Mouse (Mus musculus) midbrain, embryonic 11.5 days (tissue): Measurements from ENCODE around the gene Nav2. TPM values are rescaled to one million over a fixed set of nuclear protein-coding genes. Genes with fewer than 3 reads are reported as not detected.

Experiments
- ATAC-seq: fragments of 200-750 bp; cut with Nextera tagmentation; 2 replicates; pipeline ENCODE4 v1.8.0; 2017; ENCODE audit warnings: moderate TSS enrichment, moderate library complexity; ENCODE audit not compliant: low FRiP score
- DNase-seq: peaks from one replicate; pipeline ENCODE4 v3.0.0; 2015; ENCODE audit warnings: low spot score; ENCODE audit errors: missing footprints
- H3K27ac ChIP-seq: fragments of 300-500 bp; sonication (generic); 2 replicates; pipeline ENCODE4 v1.5.1; 2014; ENCODE audit warnings: low read depth, low read length
- H3K27me3 ChIP-seq: fragments of 300-500 bp; sonication (generic); 2 replicates; pipeline ENCODE4 v1.6.1; 2014; ENCODE audit warnings: mild to moderate bottlenecking, low read length, moderate library complexity, mixed read lengths; ENCODE audit not compliant: control insufficient read depth, insufficient read depth
- H3K36me3 ChIP-seq: fragments of 300-500 bp; sonication (generic); 2 replicates; pipeline ENCODE4 v1.6.1; 2014; ENCODE audit warnings: mild to moderate bottlenecking, low read length, moderate library complexity, mixed read lengths; ENCODE audit not compliant: control insufficient read depth, insufficient read depth
- H3K4me1 ChIP-seq: fragments of 300-500 bp; sonication (generic); 2 replicates; pipeline ENCODE4 v1.6.1; 2014; ENCODE audit warnings: low read length; ENCODE audit not compliant: control insufficient read depth, insufficient read depth
- H3K4me2 ChIP-seq: fragments of 300-500 bp; sonication (generic); 2 replicates; pipeline ENCODE4 v1.6.1; 2014; ENCODE audit warnings: mild to moderate bottlenecking, moderate library complexity
- H3K4me3 ChIP-seq: fragments of 300-500 bp; sonication (generic); 2 replicates; pipeline ENCODE4 v1.5.1; 2014; ENCODE audit warnings: low read depth, low read length
- H3K9ac ChIP-seq: fragments of 300-500 bp; sonication (generic); 2 replicates; pipeline ENCODE4 v1.6.1; 2014; ENCODE audit warnings: low read length
- H3K9me3 ChIP-seq: fragments of 300-500 bp; sonication (generic); 2 replicates; pipeline ENCODE4 v1.6.1; 2016; ENCODE audit warnings: low read length; ENCODE audit not compliant: control insufficient read depth
- WGBS: fragments of 180-500 bp; shearing (Covaris S2); extraction: QIAGEN DNeasy Blood & Tissue Kit; methylation state at CpG from one replicate; pipeline ENCODE4 v1.1.7; 2014; 5-methylcytosine and 5-hydroxymethylcytosine counted together
- polyA plus RNA-seq: library from polyadenylated mRNA; unstranded; fragments of >200 nt; fragmentation: Nextera tagmentation; extraction: Ambion mirVana; gene quantifications from 2 replicates; pipeline ENCODE4 v1.2.1, GENCODE M21; 2014

The Nav2 gene
- polyA plus RNA-seq, 1 experiment from 2014 or later = 15.9 TPM

DNA sequence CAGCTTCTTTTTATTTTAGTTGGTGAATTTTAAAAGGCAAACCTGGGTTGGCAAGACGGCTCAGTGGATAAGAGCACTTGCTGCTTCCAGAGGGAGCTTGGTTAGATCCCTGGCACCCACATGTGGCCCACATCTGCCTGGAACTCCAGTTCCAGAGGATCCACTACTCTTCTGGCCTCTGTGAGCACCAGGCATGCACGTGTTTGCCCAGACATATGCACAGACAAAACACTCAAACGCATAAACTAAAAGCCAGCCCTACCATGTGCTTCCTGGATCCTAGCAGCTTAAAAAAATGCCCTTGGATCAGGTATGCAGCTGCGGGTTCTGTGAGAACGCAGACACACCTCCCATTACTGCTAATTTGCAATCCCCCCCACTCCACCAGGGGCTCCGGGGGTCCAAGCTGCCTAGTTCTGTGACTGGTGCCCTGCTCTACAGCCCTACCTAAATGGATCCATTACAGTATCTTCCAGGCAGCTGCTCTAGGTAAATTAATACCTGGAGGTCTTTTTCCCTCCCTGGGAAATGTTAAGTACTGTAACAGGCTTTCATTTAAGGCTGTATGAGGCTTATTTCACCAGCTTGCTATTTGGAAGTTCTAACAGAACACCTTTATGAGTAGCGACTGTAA lies 603.4 kb downstream of the Nav2 start:
- no peak for DNase-seq
- Histone ChIP-seq H3K4me3 (no peak overlapping the region), H3K27ac (no peak overlapping the region), H3K9me3 (no peaks in the 10 kb centered on the region), H3K36me3 (no peaks in the 10 kb centered on the region), H3K9ac (no peak overlapping the region), H3K27me3 (no peaks in the 10 kb centered on the region), H3K4me2 (no peak overlapping the region), H3K4me1 (no peaks in the 10 kb centered on the region)
- no peak for ATAC-seq
- WGBS = 63% methylated on average over 7 of the region's 7 CpGs

DNA sequence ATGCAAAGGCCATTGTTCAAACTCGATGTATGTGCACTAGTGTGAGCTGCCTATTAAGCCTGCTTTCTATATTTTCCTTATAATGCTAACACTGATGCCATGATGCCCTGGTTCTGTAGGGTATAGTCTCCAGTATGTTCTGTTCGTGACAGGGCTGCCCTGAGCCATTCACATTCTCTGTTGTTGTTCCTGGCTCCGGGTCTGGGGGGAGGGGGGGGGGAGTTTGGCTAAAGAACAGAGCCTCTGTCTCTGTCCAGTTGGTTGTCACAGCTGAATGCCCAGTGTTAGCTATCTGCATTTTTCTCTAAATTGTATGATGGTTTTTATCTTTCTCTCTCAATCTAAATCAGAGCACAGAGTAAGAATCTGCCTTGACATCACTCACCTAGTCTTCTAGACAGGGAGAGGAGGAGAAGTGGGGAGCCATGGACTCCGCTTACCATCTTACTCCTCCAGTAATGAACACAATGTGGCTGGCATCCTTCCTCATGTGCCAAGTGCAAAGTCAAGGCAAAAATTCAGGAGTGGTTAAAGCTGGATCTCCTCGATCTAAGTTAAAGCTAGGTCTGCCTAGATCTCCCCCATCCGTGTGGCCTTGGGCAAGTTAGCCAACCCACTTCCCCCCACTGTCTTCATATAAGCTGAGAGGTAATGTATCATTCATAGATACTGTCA lies 605.4 kb downstream of the Nav2 start:
- Histone ChIP-seq H3K4me3 (no peak overlapping the region), H3K27ac (no peak overlapping the region), H3K9me3 (no peaks in the 10 kb centered on the region), H3K4me1 (no peaks in the 10 kb centered on the region; the same call in 1 of the 2 replicates), H3K27me3 (no peaks in the 10 kb centered on the region), H3K36me3 (no peaks in the 10 kb centered on the region), H3K4me2 (no peak overlapping the region), H3K9ac (no peak overlapping the region)
- WGBS = 77% methylated on average over 6 of the region's 6 CpGs
- ATAC-seq (no peak), DNase-seq (no peak)

DNA sequence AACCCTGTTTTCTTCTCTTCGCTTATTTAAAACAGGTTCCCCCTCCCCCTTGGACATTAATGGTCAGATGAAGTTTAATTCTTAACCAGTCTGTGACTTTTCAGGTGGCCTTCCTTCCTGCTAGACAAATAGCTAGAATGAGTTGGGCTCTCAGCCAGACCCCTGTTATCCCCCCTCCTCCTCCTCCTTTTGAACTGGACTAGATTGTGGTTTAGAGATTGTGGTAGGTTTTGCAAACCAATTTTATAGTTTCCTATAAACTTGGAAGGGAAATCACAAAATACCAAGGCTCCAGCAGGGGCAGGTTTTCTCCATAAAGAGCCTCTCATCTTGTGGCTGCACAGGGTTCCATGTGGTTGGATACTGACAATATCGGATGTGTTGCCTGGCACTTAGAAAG lies 606.5 kb downstream of the Nav2 start:
- Histone ChIP-seq H3K4me1 (peaks cover 2% of the 10 kb centered on the region; the same call in 1 of the 2 replicates), H3K4me2 (no peak overlapping the region), H3K4me3 (no peak overlapping the region), H3K36me3 (no peaks in the 10 kb centered on the region), H3K27me3 (no peaks in the 10 kb centered on the region), H3K9ac (no peak overlapping the region), H3K27ac (no peak overlapping the region), H3K9me3 (no peaks in the 10 kb centered on the region)
- no peak for ATAC-seq
- no peak for DNase-seq
- 92% methylated on average over 2 of the region's 2 CpGs for WGBS

DNA sequence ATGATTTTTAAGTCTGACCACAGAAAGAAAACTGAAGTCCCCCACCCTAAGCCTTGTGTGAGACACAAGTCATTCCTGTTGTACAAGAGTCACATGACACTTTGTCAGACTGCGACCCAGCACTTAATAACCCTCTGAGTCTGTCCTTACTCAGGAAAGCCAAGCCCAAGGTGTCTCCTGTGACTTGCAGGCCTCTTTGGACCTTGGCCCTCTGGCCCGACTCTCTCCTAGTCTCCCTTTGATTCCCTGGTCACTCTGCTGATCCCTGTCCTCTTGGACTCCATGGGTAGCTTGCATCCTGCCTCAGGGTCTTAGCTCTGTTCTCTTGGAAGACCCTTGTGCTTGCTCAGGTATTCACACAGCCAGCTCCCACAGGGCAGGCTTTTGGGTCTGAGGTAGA lies 612.0 kb downstream of the Nav2 start:
- H3K4me1 ChIP-seq = peaks cover 39% of the 10 kb centered on the region
- H3K27me3 ChIP-seq = peaks cover 4% of the 10 kb centered on the region; the same call in 1 of the 2 replicates
- H3K9me3 ChIP-seq = no peaks in the 10 kb centered on the region
- ATAC-seq (no peak), DNase-seq (no peak)
- no peak overlapping the region for H3K4me2 ChIP-seq
- no peak overlapping the region for H3K9ac ChIP-seq
- H3K36me3 ChIP-seq = no peaks in the 10 kb centered on the region
- 66% methylated on average over 2 of the region's 2 CpGs for WGBS
- no peak overlapping the region for H3K27ac ChIP-seq
- no peak overlapping the region for H3K4me3 ChIP-seq

DNA sequence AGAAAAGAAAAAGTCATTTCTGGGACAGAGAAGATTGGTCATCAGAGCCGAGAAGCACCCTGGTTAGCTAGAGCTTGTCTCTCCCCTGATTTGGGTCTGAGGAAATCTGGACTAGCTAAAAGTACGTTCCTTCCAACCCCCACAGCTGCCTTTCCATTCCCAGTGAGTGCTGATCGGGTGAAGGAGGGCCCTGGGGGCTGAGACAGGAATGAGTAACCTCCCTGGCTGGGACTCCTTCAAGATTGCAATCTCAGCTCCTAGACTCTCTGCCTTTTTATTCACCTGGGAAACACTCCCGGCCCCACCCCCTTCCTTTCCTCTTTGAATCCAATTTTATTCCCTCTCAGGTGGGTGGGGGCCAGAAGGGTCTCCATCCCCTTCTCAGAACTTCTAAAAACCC lies 612.8 kb downstream of the Nav2 start:
- peaks cover 42% of the 10 kb centered on the region for H3K4me1 ChIP-seq
- no peak overlapping the region for H3K9ac ChIP-seq
- H3K27ac ChIP-seq = no peak overlapping the region
- WGBS = 21% methylated on average over 4 of the region's 4 CpGs
- no peaks in the 10 kb centered on the region for H3K36me3 ChIP-seq
- DNase-seq = no peak
- ATAC-seq = no peak
- no peak overlapping the region for H3K4me3 ChIP-seq
- H3K9me3 ChIP-seq = no peaks in the 10 kb centered on the region
- H3K27me3 ChIP-seq = peaks cover 4% of the 10 kb centered on the region; the same call in 1 of the 2 replicates
- no peak overlapping the region for H3K4me2 ChIP-seq

DNA sequence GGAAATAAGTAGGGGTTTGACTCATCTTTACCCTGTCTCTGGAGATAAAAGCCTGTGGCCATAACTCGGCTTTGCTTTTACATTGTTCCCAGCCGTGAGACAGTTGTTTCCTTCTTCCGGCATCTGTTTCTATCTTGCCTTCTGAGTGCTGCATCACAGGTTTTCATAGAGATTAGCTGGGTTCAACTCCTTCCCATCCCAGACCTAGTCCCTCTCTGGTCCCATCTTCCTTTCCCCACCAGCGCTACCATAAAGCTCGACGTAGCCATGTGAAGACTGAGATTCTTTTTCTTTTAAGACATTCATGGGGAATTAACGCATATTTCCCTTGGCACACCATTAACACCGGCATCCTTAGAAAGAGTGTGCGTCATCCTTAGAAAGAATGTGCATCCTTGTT lies 613.5 kb downstream of the Nav2 start:
- peak overlapping the region; percentile 59 for H3K4me2 ChIP-seq
- H3K4me3 ChIP-seq = peak overlapping the region; percentile 30
- DNase-seq = peak; percentile 91
- H3K9me3 ChIP-seq = no peaks in the 10 kb centered on the region
- no peak overlapping the region for H3K27ac ChIP-seq
- peaks cover 42% of the 10 kb centered on the region for H3K4me1 ChIP-seq
- peaks cover 4% of the 10 kb centered on the region; the same call in 1 of the 2 replicates for H3K27me3 ChIP-seq
- no peak overlapping the region for H3K9ac ChIP-seq
- H3K36me3 ChIP-seq = no peaks in the 10 kb centered on the region
- 3% methylated on average over 9 of the region's 9 CpGs for WGBS
- 0 out of 2 replicates have a peak, but pooled peaks have one; percentile 4 for ATAC-seq

DNA sequence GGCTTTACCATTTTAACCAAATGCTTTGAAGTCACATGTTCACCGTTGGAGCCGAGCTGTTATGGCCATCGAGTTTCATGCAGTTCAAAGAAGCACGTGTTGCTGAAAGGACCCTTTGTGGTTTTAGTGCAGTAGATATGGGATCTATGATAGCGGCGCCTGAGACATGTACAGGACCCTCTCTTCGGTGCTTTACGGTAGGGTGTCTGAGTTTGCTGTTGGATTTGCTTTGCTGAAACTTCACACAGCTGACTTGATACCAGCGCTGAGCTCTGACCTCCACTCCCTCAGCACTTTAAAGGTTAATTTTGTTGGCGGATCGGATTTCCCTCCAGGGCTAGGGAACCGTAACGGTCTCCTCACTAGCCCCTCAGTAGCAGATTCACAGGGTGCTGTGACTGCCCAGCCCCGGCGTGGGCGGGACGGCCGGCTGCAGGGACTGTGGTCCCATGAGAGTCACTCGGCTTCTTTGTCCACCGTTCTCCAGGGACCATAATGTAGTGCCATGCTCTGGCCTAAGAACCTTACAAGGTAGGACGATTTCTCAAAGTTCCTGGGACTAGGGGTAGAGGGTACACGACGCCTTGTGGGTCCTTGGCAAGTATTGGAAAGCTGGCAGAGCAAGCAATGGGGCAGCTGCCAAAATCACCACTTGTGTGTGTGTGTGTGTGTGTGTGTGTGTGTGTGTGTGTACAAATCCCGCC lies 614.0 kb downstream of the Nav2 start:
- Histone ChIP-seq H3K9me3 (no peaks in the 10 kb centered on the region), H3K27ac (no peak overlapping the region), H3K27me3 (peaks cover 4% of the 10 kb centered on the region; the same call in 1 of the 2 replicates), H3K4me2 (peak overlapping the region; percentile 59), H3K4me3 (peak overlapping the region; percentile 30), H3K36me3 (no peaks in the 10 kb centered on the region), H3K9ac (peak overlapping the region; percentile 41; the same call in 1 of the 2 replicates), H3K4me1 (peaks cover 46% of the 10 kb centered on the region)
- WGBS = 1% methylated on average over 24 of the region's 24 CpGs
- DNase-seq (peak; percentile 95), ATAC-seq (peak; percentile 72)

DNA sequence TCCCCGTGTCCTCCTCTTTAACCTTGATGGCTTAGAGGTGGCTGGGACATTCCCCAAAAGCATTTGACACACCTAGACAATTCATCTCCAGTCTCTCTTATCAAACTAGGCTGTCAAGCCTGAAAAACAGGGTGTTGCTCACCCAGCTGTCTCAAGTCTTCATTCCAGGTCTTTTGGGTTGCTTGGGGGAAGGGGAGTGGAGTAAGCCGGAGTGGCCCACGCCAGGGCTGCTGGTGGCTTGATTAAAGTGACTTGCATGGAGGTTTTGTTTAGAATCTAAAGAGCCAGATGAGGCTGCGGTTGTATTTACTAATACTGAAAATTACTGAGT lies 614.6 kb downstream of the Nav2 start:
- H3K4me1 ChIP-seq = peaks cover 48% of the 10 kb centered on the region
- H3K4me2 ChIP-seq = peak overlapping the region; percentile 59
- H3K9me3 ChIP-seq = no peaks in the 10 kb centered on the region
- ATAC-seq (no peak), DNase-seq (no peak)
- H3K27me3 ChIP-seq = peaks cover 4% of the 10 kb centered on the region; the same call in 1 of the 2 replicates
- no peaks in the 10 kb centered on the region for H3K36me3 ChIP-seq
- WGBS = 12% methylated on average over 4 of the region's 4 CpGs
- H3K9ac ChIP-seq = peak overlapping the region; percentile 41; the same call in 1 of the 2 replicates
- peak overlapping the region; percentile 30 for H3K4me3 ChIP-seq
- H3K27ac ChIP-seq = no peak overlapping the region

DNA sequence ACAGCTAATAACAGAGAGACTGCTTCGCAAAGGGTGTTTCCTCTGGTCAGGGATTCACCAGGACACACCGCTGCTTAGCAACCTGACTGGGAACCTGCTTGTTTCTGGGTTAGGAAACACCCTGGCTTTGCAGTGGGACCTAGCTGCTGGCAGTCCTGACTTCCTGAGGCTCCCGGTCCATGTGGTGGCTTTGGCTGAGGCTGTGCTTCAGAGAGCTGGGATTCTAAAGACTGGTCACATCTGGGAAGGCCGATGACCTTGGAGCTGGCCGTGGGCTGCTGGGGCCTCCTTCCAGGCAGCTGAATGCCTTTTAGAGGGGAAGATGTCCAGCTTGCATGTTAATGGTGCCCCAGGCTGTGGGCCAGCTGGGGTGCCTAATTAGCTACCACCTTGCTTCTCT lies 615.2 kb downstream of the Nav2 start:
- Histone ChIP-seq H3K9me3 (no peaks in the 10 kb centered on the region), H3K27me3 (peaks cover 4% of the 10 kb centered on the region; the same call in 1 of the 2 replicates), H3K27ac (no peak overlapping the region), H3K36me3 (no peaks in the 10 kb centered on the region), H3K4me1 (peaks cover 51% of the 10 kb centered on the region), H3K4me3 (no peak overlapping the region), H3K9ac (no peak overlapping the region), H3K4me2 (no peak overlapping the region; the same call in 1 of the 2 replicates)
- ATAC-seq (0 out of 2 replicates have a peak, but pooled peaks have one; percentile 14), DNase-seq (no peak)
- 12% methylated on average over 5 of the region's 5 CpGs for WGBS
